Comparison of ENCODE assay signal across 31 mouse cellular contexts in genomic region chr11:24664082-24664481, GRCm38 (mm10).
"Had no signal": no experiment of that assay in that cellular context is flagged by ENCODE, and none has a peak within 500 bp of the region (broad histone marks: within the 10 kb centered on the region; RNA-seq: fewer than 3 reads in every experiment).

No protein-coding gene starts in this region.

- H3K4me1 ChIP-seq: limb, embryonic 15.5 days; liver, embryonic 12.5 days; liver, embryonic 13.5 days; liver, embryonic 15.5 days; lung, embryonic 15.5 days; megakaryocyte, embryonic 14.5 days; midbrain, embryonic 10.5 days; midbrain, embryonic 12.5 days; midbrain, embryonic 13.5 days; midbrain, embryonic 15.5 days had no signal

- H3K27ac ChIP-seq: limb, embryonic 12.5 days; limb, embryonic 13.5 days; limb, embryonic 15.5 days; liver, embryonic 12.5 days; liver, embryonic 13.5 days; liver, embryonic 14.5 days; liver, embryonic 15.5 days; lung, embryonic 15.5 days; macrophage; midbrain, embryonic 10.5 days; midbrain, embryonic 12.5 days; midbrain, embryonic 13.5 days; midbrain, embryonic 15.5 days had no signal

- H3K27me3 ChIP-seq: limb, embryonic 12.5 days; limb, embryonic 13.5 days; limb, embryonic 15.5 days; liver, embryonic 12.5 days; liver, embryonic 13.5 days; liver, embryonic 15.5 days; lung, embryonic 15.5 days; megakaryocyte, embryonic 14.5 days; midbrain, embryonic 12.5 days; midbrain, embryonic 13.5 days; midbrain, embryonic 15.5 days had no signal

- H3K36me3 ChIP-seq: limb, embryonic 10.5 days; limb, embryonic 12.5 days; limb, embryonic 13.5 days; limb, embryonic 15.5 days; liver, embryonic 12.5 days; liver, embryonic 13.5 days; liver, embryonic 15.5 days; lung, embryonic 15.5 days; midbrain, embryonic 10.5 days; midbrain, embryonic 12.5 days; midbrain, embryonic 13.5 days; midbrain, embryonic 15.5 days had no signal

- H3K4me3 ChIP-seq: limb, embryonic 10.5 days; limb, embryonic 12.5 days; limb, embryonic 13.5 days; limb, embryonic 15.5 days; liver, embryonic 12.5 days; liver, embryonic 13.5 days; liver, embryonic 15.5 days; lung, embryonic 15.5 days; megakaryocyte, embryonic 14.5 days; midbrain, embryonic 10.5 days; midbrain, embryonic 12.5 days; midbrain, embryonic 13.5 days; midbrain, embryonic 15.5 days; myocyte had no signal

- H3K9me3 ChIP-seq: limb, embryonic 10.5 days; limb, embryonic 12.5 days; limb, embryonic 13.5 days; limb, embryonic 15.5 days; liver, embryonic 12.5 days; liver, embryonic 13.5 days; liver, embryonic 15.5 days; lung, embryonic 15.5 days; midbrain, embryonic 10.5 days; midbrain, embryonic 12.5 days; midbrain, embryonic 13.5 days; midbrain, embryonic 15.5 days had no signal

- ATAC-seq: liver, embryonic 12.5 days; liver, postnatal 0 days; lung, postnatal 0 days; midbrain, embryonic 13.5 days; midbrain, embryonic 15.5 days; midbrain, embryonic 16.5 days had no signal

- H3K4me2 ChIP-seq: limb, embryonic 12.5 days; limb, embryonic 13.5 days; limb, embryonic 15.5 days; liver, embryonic 11.5 days; liver, embryonic 12.5 days; liver, embryonic 13.5 days; liver, embryonic 15.5 days; lung, embryonic 14.5 days; lung, embryonic 15.5 days; midbrain, embryonic 11.5 days; midbrain, embryonic 12.5 days; midbrain, embryonic 13.5 days; midbrain, embryonic 15.5 days had no signal

- DNase-seq: left cerebral cortex, postnatal 4 days; liver; liver, embryonic 13.5 days; liver, postnatal 0 days; lung, adult 18-20 months; lung, adult 2 months; lung, embryonic 14.5 days; lung, postnatal 10 days; lung, postnatal 14 days; lung, postnatal 36 days; lung, postnatal 4 days; midbrain, embryonic 14.5 days had no signal

- H3K9ac ChIP-seq: limb, embryonic 12.5 days; limb, embryonic 13.5 days; limb, embryonic 15.5 days; liver, embryonic 12.5 days; liver, embryonic 13.5 days; liver, embryonic 14.5 days; liver, embryonic 15.5 days; liver, postnatal 0 days; lung, embryonic 14.5 days; lung, embryonic 15.5 days; midbrain, embryonic 12.5 days; midbrain, embryonic 13.5 days; midbrain, embryonic 15.5 days had no signal
